Mouse (Mus musculus) fibroblast of lung, adult 2 months (primary cell): ENCODE measurements around the gene Gpsm1.

Experiments used
- DNase-seq: peaks from one replicate; pipeline ENCODE4 v3.0.0-alpha.2; 2011; ENCODE audit warnings: low read depth

The Gpsm1 gene

GRCm38 (mm10) chr2:26312812-26313211 is 2.5 kb upstream of the Gpsm1 start:
- DNase-seq = no peak

- DNase-seq = no peak
These were observed 1.9 kb upstream of the Gpsm1 start for GRCm38 (mm10) chr2:26313394-26313793.

- DNase-seq = peak; percentile 86
These were observed 839 bp upstream of the Gpsm1 start for GRCm38 (mm10) chr2:26314281-26315071.

- no peak for DNase-seq
These were observed 603 bp downstream of the Gpsm1 start for GRCm38 (mm10) chr2:26315925-26316311.

- no peak for DNase-seq
These were observed 1.4 kb downstream of the Gpsm1 start for GRCm38 (mm10) chr2:26316576-26317246.

DNA sequence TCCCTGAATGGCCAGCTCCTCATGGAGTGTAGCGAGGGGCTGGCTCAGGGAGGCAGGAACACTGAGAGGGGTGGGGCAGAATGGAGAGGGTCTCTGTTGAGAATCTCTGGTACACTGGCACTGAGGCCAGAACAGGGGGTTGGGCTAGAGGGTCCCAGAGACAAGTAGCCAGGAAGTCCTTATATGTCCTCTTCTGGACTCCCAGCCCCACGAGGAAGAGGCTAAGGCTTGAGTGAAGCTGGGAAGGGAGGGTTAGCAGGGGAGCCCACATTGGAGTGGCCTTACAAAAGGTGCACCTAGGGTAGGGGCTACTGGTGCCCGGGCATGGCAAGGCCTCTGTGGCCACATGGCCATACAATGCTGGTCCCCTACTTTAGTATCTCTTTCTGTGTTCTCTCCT is 2.1 kb downstream of the Gpsm1 start:
- DNase-seq = no peak

DNA sequence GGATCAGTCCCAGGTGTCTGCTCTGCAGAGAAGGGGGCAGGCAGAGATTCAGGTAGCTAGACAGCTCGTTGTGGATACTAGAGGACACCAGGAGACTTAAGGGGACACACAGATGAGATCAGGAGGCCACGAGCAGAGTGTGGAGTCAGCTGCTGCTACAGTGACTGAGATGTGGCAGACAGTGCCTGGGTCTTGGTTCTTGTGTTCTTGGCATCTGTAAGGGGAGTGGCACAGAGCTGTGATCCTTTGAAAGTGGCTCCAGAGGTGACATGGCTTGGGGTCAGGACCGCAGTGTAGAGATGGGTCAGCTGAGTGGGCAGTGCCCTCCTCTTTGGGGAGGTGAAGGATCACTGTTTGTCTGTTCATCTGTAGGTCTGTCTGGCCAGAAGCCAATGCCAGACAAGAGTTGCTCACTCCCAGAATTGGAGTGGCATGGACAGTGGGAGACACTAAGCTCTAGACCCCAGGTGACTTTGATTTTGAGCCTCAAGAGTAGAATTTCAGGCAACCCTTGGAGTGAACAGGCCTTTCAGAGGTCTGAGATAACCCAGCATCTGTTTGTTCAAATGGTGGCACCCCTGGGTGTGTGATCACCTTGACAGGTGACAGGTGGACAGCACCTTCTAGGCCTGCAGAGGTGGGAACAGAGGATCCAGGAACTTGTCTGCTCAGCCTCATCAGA is 2.8 kb downstream of the Gpsm1 start:
- DNase-seq = no peak

GRCm38 (mm10) chr2:26319109-26319508 is 3.8 kb downstream of the Gpsm1 start:
- no peak for DNase-seq

DNA sequence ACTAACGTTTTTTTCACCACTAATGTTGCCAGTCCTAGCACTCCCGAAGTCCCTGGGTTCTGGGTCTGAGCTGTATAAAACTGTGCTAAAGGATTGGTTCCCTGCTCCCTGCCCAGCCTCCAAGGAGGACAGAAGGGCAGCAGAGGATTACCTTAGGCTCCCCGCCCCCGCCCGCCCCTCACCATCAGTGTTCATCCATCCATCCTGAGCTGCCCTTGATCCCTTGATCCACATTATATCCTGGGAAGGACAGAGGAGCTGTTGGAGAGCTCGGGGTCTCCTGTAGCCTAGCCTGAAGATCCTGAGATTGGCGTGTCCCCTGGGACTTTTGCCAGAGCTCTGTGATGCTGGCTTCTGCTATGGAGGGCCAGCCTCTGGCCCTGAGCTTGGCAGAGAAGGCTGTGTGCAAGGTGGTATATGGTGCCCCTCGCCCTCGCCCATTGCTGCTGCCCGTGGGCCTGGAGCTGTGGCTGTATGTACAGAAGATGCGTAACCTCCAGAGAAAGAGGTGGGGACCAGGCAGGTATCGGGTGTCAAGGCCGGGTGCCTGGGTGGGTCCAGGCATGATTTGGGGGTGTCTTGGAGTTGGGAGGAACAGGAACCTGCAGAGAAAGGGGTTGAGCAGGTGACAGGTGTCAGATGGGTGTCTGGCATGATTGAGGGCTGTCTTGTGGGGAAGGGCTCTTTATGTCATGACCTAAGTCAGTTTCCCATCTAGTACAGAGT is 4.4 kb downstream of the Gpsm1 start:
- DNase-seq = no peak

DNA sequence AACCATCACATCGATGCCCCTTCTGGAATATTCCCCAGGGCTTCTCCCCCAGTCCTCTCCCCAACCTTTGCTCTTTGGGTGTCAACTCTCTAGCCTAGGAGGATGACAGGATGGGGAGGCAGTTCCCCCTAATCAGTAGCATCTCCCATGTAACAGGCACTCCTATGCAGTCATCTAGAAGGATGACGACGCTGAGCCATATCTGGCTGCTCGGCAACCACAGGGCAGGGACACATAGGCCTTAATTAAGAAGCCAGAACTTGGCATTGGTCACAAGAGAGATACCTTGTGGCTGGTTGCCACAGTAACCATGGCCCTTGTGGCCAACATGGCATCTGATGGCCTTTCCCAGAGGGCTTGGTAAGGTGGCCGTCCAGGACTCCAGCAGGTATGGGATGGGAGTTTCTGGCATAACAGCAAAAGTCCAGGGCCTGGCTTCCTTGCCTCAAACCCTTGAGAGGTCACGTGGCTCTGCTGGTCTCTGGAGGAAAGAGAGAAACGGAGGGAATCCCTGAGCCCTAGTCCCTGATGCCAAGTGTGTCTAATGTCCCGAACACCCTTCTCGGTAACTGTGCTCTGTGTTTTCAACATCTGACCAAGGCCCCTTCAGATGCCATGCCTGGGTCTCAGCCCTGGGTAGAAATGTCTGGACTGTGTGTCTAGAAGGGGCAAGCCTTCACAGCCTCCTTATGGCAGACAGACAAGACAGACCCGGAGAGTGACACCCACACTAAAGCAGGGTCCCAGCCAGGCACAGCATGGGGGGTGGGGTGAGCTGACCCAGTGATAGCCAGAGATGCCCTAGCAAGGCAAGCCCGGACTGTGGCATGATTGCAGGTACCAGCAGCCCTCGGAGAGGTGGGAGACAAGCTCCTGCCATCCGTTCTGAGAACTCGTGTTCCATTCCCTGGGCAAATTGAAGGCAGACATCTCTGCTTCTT is 5.2 kb downstream of the Gpsm1 start:
- no peak for DNase-seq

GRCm38 (mm10) chr2:26323589-26324325 is 8.4 kb downstream of the Gpsm1 start:
- DNase-seq = no peak

DNA sequence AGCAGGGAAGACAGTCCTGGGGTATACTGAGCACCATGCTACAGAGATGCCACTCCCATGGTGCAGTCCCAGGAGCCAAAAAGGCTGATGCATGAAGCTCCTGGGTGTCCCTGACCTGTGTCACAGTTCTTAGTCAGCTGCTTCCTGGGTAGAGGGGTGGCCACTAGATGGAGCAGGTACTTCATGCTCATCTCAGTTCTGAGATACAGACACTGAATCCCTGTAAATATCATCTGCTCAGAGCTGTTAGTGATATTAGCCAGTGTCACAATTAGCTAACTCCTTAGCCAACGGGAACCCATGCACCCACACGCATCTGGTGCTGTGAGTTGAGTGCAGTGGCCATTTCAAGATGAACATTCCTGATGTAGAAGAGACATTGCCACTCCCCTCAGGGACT is 9.6 kb downstream of the Gpsm1 start:
- no peak for DNase-seq

DNA sequence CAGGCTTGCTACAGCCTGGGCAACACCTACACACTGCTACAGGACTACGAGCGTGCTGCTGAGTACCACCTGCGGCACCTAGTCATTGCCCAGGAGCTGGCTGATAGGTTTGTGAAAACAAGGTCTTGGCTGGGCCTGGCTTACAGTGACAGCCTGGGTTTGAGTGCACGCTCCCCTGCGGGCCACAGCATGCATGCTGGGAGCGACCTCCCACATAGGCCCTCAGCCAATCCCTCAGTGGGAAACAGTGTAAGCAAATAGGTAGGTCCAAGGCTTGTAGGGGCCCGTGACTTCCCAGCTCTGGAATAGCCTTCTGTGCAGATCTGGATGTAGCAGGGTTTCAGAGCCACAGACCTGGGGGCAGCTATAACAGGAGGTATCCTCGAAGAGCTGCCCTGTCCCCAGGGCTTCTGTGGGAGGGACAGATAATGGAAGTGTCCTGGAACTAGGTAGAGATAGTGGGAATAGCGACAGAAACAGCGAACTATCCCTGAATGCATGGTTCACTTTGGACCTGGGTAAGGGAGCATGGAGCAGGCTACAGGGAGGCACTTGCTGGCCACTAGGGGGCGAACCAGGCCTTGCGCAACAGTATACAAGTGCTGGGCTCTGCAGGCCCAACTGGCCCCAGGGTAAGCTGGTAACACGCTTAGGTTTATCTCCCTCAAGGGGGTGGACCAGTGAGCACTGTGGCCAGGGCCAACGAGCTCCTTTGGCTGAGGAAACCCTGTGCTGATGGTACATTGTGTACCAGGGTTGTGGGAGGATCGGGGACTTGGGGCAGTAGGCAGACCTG is 10.3 kb downstream of the Gpsm1 start:
- no peak for DNase-seq

DNA sequence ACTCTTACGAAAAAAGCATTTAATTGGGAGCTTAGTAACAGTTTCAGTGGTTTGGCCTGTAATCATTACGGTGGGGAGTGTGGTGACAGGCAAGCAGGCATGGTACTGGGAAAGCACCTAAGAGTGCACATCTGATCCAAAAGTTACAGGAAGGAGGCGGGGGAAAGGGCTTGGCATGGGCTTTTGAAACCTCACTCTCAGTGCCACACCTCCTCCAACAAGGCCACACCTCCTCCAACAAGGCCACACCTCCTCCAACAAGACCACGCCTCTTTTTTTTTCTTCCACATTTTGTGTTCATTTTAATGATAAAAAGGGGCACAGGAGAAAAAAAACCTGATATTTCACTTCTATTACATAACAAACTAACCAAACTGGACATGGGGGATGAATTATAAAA is 12.5 kb downstream of the Gpsm1 start:
- DNase-seq = no peak

- DNase-seq = no peak
These were observed 14.1 kb downstream of the Gpsm1 start for GRCm38 (mm10) chr2:26329402-26329801.

- no peak for DNase-seq
These were observed 14.7 kb downstream of the Gpsm1 start for GRCm38 (mm10) chr2:26330056-26330468.

GRCm38 (mm10) chr2:26330702-26331101 is 15.4 kb downstream of the Gpsm1 start:
- no peak for DNase-seq

DNA sequence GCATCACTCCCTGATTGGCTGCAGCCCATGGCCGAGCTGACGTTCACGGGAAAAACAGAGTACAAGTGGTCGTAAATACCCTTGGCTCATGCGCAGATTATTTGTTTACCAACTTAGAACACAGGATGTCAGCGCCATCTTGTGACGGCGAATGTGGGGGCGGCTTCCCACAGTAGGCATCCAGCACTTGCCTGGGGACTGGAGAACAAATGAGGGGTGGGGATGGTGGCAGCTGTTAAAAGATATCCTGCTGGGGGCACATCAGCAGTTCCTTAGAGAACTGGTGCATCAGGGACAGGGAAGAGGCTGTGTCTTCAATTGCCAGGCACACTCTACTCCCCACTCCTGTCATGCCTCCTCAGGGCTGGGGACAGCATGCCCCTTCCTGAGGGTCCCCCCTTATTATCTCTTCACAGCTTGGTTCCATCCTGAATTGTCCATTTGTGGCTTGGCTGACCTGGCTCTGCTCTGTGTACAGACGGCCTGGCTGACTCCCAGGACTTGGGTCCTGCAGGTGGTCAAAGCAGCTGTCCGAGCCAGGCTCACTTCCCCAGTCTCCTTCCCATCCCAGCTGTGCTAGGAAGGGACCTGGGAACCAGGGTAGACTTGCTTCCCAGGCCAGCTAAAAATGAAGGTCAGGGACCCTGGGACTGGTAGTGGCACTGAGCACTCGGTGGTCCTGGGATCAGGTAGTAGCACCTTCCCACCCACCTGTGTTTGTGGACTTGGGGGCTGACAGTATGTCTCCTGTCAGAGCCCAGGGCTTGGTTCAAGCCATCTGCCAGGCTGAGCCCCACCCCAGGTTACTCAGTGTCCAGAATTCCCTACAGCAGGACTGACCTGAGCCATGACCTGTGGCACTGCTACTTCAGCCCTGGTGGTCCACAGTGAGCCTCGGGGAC is 23.2 kb downstream of the Gpsm1 start:
- no peak for DNase-seq

DNA sequence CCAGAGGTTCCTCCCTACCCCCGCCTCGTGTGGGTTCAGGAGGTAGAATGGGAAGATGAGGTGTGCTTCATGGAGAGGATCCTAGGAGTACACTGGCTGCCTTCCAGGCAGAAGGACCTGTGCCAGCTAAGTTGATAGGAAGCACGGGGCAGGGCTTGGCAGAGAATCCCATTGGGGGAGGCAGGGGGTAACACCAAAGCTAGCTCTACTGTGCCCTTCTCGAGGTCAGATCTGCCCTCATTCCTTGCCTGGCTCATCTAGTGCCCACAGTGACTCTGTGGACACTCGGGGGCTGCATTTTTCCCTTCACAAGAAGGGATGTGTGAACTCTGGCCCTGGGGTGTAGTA is 23.9 kb downstream of the Gpsm1 start:
- DNase-seq = no peak
